Mouse (Mus musculus) kidney, postnatal 25 days (tissue): ENCODE results near the gene BC048679.
A peak's percentile ranks its signal among the peaks of the same experiment; 100 is the strongest.

ENCODE experiments used
- DNase-seq, 2 experiments: peaks; one replicate each; pipeline ENCODE4 v3.0.0; 2021; ENCODE audit warnings: mixed read lengths in 2 of 2

BC048679 gene

DNA sequence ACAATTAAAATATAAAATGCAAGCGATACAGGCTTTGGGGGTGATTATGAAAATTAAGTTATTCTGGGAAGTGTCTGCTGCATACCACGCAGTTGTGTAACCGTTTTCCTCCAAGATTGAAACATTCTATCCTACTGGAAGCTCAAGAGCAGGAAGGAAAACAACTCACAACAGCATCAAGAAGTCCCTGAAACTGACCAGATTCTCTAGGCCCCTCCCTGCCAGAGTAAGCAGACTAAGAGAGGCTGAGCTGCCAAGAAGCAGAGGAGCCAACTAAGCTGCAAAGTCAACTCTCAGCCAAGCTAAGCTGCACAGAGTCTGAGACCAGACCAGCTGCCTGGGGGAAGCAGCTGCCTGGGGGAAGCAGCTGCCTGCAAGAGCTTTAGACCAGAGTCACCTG is 22.9 kb downstream of the BC048679 start:
- DNase-seq, result no peak

DNA sequence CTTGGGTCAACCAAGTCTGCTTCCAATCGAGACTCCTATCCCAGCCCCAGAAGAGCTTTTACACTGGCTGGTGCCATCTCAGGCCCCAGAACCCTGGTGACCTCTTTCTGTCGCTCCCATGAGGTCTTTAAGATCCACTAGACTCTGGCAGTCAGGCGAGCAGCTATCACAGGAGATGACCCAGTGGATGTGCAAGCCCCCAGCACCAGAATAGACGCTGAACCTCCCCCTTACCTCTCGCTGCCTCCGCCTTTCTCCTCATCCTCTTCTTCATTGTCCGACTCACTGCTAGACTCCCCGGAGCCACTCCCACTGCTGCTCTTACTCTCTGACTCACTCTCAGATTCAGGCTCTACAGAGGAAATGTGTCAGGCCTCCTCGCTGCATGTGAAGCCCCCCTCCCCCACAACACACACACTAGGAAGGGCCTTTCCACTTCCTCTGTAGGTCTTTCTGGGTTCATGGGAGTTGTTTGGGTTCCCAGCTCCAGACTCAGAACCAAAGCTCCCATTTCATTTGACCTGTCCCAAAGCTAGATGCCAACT is 33.1 kb downstream of the BC048679 start:
- DNase-seq, result no peak

DNA sequence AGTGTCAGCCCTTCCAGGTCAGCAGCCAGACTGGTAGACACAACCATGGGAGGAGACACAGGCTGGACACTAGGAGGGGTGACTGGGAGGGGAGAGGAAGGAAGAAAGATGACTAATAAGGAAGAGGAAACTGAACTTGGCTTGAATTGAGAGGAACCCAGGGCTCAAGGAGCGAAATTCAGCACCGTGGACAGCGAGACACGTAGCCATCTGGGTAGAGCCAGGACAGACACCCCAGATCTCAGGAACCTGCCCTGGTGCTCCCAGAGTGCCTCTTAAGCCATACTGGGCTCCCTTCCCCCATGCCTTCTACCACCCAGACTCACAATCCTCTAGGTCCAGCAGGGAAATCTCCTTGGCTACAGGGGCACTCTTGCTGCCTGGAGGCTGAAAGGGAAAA is 34.0 kb downstream of the BC048679 start:
- DNase-seq, result peak in 1 of 2 experiments; percentile 40

DNA sequence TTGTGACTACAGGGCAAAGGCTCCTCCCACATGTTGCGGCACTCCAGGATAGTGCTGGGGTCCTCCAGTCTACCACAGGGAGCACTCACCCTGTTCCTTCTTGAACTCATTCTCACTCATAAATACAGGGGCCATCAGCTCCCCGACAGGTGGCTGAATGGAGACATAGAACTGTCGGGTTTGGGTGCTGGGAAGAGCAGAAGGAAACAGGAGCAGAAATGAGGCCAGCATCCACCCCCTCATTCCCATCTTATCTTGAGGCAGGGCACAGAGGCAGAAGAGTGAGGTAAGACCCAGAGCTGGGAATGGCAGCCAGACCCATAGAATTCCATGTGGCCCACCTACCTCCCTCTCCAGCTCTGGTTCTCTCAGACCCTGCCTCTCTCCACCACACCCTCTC is 35.3 kb downstream of the BC048679 start:
- DNase-seq, result no peak

DNA sequence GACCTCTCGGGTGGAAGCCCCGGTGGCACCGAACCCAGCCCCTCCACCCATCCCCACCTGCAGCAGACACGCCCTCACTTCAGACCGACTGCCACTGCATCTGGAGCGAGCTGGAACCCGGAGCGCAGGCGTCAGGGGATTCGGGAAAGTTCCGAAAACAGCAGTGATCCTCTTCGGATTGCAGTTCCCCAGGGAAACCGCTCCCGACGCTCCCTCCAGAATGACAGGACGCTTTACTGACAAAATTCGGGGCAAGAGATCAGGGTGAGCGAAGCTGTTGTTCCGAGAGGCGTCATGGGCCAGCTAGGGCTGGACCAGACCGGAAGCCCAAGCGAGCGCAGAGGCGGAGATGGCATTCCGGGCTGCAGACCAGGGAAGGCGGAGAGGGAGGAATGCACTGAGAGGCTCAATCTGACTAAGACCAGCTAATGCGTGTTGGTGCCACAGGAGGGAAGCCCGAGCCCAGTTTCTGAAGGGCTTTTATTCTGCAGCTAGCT is 42.9 kb downstream of the BC048679 start, which contains the start of gene Cpeb1:
Gene Cpeb1 (minus strand): TSS at position 311 of the 497 bp plus-strand sequence.
- peak; percentile 67 to 84 for DNase-seq

DNA sequence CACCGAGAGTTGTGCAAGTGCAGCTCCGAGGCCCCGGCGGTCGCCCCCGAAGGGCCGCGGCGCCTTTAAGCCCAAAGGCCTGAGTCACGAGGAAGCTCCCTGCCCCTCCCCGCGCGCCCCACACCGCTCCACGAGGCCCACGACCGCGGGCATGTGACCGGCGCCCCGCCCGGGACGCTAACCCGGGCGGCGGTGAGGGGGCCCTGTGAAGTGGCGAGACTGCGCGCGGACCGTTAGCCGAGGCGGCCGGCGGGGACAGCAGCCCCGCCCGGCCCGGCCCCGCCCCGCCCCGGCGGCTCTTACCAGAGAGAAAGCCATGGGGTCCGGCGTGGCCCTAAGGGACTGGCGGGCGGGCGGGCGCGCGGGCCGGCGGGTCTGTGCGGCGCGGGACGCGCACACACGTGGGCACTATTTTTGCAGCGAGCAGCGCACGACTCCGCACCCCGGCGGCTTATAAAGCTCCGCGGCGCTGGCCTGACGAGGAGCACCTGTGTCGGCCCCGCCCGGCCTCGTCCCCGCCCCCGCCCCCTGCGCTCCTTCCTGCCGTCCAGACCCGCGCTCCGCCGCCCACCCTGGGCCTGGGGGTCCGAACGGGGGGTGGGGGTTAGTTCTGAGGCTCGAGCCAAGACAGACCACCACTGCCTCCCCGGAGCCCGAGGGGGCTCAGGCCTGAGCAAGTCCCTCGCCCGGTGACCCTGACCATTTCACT is 43.6 kb downstream of the BC048679 start:
- peak; percentile 48 to 81 for DNase-seq

DNA sequence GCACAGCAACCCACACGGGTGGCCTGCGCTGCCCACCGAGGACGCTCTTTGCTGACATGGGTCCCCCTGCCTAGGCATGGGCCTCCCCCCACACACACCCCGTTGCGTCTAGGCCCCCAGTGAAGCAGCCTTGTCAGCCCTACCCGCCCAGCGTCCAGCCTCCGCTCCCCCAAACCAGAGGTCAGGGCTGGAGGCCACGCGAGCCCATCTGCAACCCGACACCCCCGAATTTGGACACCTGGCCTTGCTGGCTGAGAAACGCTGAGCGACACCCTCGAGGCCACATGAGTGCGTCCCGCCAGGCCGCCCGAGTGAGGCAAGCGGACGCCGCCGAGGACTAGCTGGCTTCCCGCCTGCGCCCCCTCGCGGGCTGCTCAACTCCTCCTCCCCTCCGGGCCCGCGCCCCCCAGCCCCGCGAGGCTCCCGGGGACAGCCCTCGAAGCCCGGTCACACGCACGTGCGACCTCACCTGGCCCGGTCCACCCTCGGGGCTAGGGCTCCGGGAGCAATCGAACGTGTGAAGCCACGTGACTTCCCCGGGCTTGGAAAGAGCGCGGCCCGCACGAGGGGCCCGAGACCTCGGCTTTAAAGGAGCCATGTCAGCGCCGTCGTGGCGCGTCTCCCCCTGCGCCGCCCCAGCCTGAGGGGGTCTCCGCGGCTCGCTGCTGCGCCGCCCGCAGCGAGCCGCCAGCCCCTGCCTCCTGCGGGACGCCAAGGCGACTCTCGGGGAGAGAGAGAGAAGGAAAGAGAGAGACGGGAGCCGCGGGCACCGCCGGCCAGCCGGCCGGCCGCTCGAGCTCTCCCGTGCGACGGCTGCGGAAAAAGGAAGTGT is 44.4 kb downstream of the BC048679 start:
- DNase-seq, result peak; percentile 45 to 72

DNA sequence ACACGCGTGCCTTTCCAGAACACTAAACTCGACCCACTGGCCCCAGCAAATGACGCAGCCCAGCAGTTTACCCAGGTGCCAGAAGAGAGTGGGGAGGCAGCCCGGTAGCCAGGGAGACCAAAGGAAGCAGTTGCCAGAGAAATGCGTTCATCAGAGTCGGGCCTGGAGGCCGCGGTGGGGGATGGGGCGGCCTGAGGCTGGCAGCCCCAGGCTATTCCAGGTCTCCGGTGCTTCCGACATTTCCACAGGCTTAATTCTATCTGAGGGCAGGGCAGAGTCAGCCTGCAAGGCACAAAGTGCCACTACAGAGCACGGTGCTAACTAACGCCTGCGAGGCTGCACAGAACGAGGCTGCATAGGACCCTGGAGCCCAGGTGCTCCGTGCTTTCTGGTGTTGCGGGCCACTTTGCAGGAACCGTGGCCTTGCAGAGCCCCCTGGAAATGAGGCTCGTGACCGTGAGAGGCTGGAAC is 45.1 kb downstream of the BC048679 start:
- DNase-seq, result peak; percentile 13 to 59
